Mouse (Mus musculus) monocyte, adult 2 months (primary cell): ENCODE data around the gene Smg1.
"Not testable (repeated sequence)": the region's sequence is repeated elsewhere in the genome, so short reads cannot be mapped to it uniquely, and the experiment has no call there.

Experiments
- DNase-seq, 2 experiments: peaks; one replicate each; pipeline ENCODE4 v3.0.0; 2022; ENCODE audit warnings: low spot score in 2 of 2, low read depth in 1 of 2

Smg1 gene

GRCm38 (mm10) chr7:118249563-118249962 lies 6.1 kb upstream of the Smg1 start:
- no peak for DNase-seq

GRCm38 (mm10) chr7:118248069-118248468 lies 4.6 kb upstream of the Smg1 start:
- no peak for DNase-seq

- DNase-seq = no peak
Observed at GRCm38 (mm10) chr7:118245260-118245659, 1.8 kb upstream of the Smg1 start.

GRCm38 (mm10) chr7:118242911-118243412 lies 508 bp downstream of the Smg1 start:
- DNase-seq = peak in 1 of 2 experiments; percentile 5

- no peak for DNase-seq
Observed at GRCm38 (mm10) chr7:118242309-118242708, 1.2 kb downstream of the Smg1 start.

- no peak for DNase-seq
Observed at GRCm38 (mm10) chr7:118240402-118240801, 3.1 kb downstream of the Smg1 start.

GRCm38 (mm10) chr7:118239996-118240395 lies 3.5 kb downstream of the Smg1 start:
- DNase-seq = no peak

GRCm38 (mm10) chr7:118236949-118237348 lies 6.5 kb downstream of the Smg1 start:
- DNase-seq = no peak

GRCm38 (mm10) chr7:118234236-118234635 lies 9.2 kb downstream of the Smg1 start:
- no peak for DNase-seq

GRCm38 (mm10) chr7:118232613-118233012 lies 10.9 kb downstream of the Smg1 start:
- no peak for DNase-seq

- no peak for DNase-seq
Observed at GRCm38 (mm10) chr7:118219777-118220176, 23.7 kb downstream of the Smg1 start.

GRCm38 (mm10) chr7:118206396-118206795 lies 37.1 kb downstream of the Smg1 start:
- no peak for DNase-seq

GRCm38 (mm10) chr7:118195756-118196155 lies 47.7 kb downstream of the Smg1 start:
- no peak for DNase-seq

- no peak for DNase-seq
Observed at GRCm38 (mm10) chr7:118185878-118186277, 57.6 kb downstream of the Smg1 start.

GRCm38 (mm10) chr7:118184604-118185003 lies 58.9 kb downstream of the Smg1 start:
- no peak for DNase-seq

- no peak for DNase-seq
Observed at GRCm38 (mm10) chr7:118181123-118181522, 62.3 kb downstream of the Smg1 start.

- DNase-seq = no peak
Observed at GRCm38 (mm10) chr7:118179782-118180181, 63.7 kb downstream of the Smg1 start.

- DNase-seq = no peak
Observed at GRCm38 (mm10) chr7:118175821-118176355, 67.6 kb downstream of the Smg1 start.

- DNase-seq = not testable (repeated sequence)
Observed at GRCm38 (mm10) chr7:118170125-118170524, 73.3 kb downstream of the Smg1 start.

- DNase-seq = no peak
Observed at GRCm38 (mm10) chr7:118163006-118163405, 80.5 kb downstream of the Smg1 start.

- no peak for DNase-seq
Observed at GRCm38 (mm10) chr7:118160121-118160520, 83.3 kb downstream of the Smg1 start.

GRCm38 (mm10) chr7:118156461-118156860 lies 87.0 kb downstream of the Smg1 start:
- DNase-seq = no peak

- no peak for DNase-seq
Observed at GRCm38 (mm10) chr7:118154150-118154549, 89.3 kb downstream of the Smg1 start.
